28 mouse cellular contexts compared by ENCODE assay signal in the genomic region with DNA sequence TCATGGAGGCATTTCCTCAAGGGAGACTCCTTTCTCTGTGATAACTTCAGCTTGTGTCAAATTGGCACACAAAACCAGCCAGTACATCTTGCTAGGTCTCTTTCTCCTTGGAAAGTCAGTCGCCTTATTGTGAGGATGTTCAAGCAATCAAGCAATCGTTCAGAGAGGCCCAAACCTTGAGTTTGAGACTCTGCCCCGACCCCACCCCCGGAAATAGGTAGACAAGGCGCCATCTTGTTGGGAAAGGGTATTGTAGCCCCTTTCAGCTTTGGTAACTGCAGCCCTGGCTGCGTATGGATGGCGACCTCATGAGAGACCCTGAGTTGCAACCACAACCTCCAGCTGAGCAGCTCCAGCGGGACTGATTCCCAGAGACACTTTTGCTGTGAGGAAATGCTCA.
DNase-seq lines count a peak whose midpoint lies in the region; ATAC-seq and TF ChIP-seq lines count a peak whose summit lies in the region.
"Had no signal": no experiment of that assay in that cellular context is flagged by ENCODE, and none has a peak within 500 bp of the region (broad histone marks: within the 10 kb centered on the region; RNA-seq: fewer than 3 reads in every experiment).

No protein-coding gene starts in this region.

- no peak overlapping the region for H3K4me3 ChIP-seq in midbrain, embryonic 11.5 days (ENCODE audit: low read depth, low read length)
- no peak overlapping the region for H3K4me3 ChIP-seq in midbrain, embryonic 13.5 days (replicated peaks)
- peak overlapping the region; percentile 73 to 90 for H3K4me3 ChIP-seq in ES-E14 (ENCODE audit: insufficient read depth in 1 of 2, low read depth in 1 of 2, low read length in 2 of 2, poor library complexity in 1 of 2, severe bottlenecking in 1 of 2)
- H3K4me3 ChIP-seq in bone marrow macrophage, adult 2 months (ENCODE audit: insufficient read depth, low read length): no peak overlapping the region
- no peak overlapping the region for H3K4me3 ChIP-seq in midbrain, embryonic 14.5 days (replicated peaks; ENCODE audit: low read depth, low read length)
- H3K4me3 ChIP-seq: embryonic facial prominence, embryonic 12.5 days; embryonic facial prominence, embryonic 15.5 days; gastrocnemius, adult 2 months; heart, adult 2 months; heart, embryonic 10.5 days; heart, embryonic 13.5 days had no signal

- H3K36me3 ChIP-seq in midbrain, embryonic 11.5 days (ENCODE audit: control insufficient read depth, insufficient read depth, low read length): no peaks in the 10 kb centered on the region
- no peaks in the 10 kb centered on the region for H3K36me3 ChIP-seq in midbrain, embryonic 13.5 days
- H3K36me3 ChIP-seq in ES-E14 (ENCODE audit: control insufficient read depth, insufficient read depth, low read length, poor library complexity, severe bottlenecking): no peaks in the 10 kb centered on the region
- H3K36me3 ChIP-seq in midbrain, embryonic 14.5 days (ENCODE audit: control insufficient read depth, insufficient read depth, low read length): no peaks in the 10 kb centered on the region
- H3K36me3 ChIP-seq: embryonic facial prominence, embryonic 12.5 days; embryonic facial prominence, embryonic 15.5 days; heart, embryonic 10.5 days; heart, embryonic 13.5 days had no signal

- in situ Hi-C loops in ES-E14 (cut with MboI; ENCODE audit: low sequenced_read_pairs in 2 of 2, unreplicated experiment in 2 of 2): no loop called here

- no peak overlapping the region for H3K9ac ChIP-seq in midbrain, embryonic 11.5 days (ENCODE audit: low read length)
- no peak overlapping the region for H3K9ac ChIP-seq in midbrain, embryonic 13.5 days (replicated peaks)
- peak overlapping the region; percentile 85 for H3K9ac ChIP-seq in ES-E14 (ENCODE audit: insufficient read depth, low read depth, low read length, poor library complexity, severe bottlenecking)
- H3K9ac ChIP-seq in midbrain, embryonic 14.5 days (replicated peaks; ENCODE audit: low read length): no peak overlapping the region
- H3K9ac ChIP-seq: embryonic facial prominence, embryonic 12.5 days; embryonic facial prominence, embryonic 15.5 days; forebrain, postnatal 0 days; heart, embryonic 13.5 days; hindbrain, embryonic 14.5 days had no signal

- H3K4me1 ChIP-seq in midbrain, embryonic 11.5 days (ENCODE audit: control insufficient read depth, insufficient read depth, low read length): no peaks in the 10 kb centered on the region
- peaks cover 15% of the 10 kb centered on the region for H3K4me1 ChIP-seq in midbrain, embryonic 13.5 days (replicated peaks)
- H3K4me1 ChIP-seq in ES-E14 (ENCODE audit: control insufficient read depth in 2 of 2, insufficient read depth in 2 of 2, low read length in 2 of 2, poor library complexity in 1 of 2): peaks cover 10 to 11% of the 10 kb centered on the region in 2 experiments
- peaks cover 52% of the 10 kb centered on the region for H3K4me1 ChIP-seq in bone marrow macrophage, adult 2 months (ENCODE audit: control insufficient read depth, insufficient read depth, low read length)
- peaks cover 7% of the 10 kb centered on the region for H3K4me1 ChIP-seq in midbrain, embryonic 14.5 days (ENCODE audit: control insufficient read depth, insufficient read depth, low read length)

- no peak for TF ChIP-seq POLR2A in bone marrow macrophage, adult 2 months (IDR thresholded peaks at IDR 0.05; ENCODE audit: borderline replicate concordance, low read depth, low read length)

- H3K4me2 ChIP-seq in midbrain, embryonic 11.5 days: no peak overlapping the region
- no peak overlapping the region for H3K4me2 ChIP-seq in midbrain, embryonic 13.5 days (replicated peaks)
- no peak overlapping the region for H3K4me2 ChIP-seq in midbrain, embryonic 14.5 days (ENCODE audit: low read length)
- H3K4me2 ChIP-seq: embryonic facial prominence, embryonic 12.5 days; embryonic facial prominence, embryonic 15.5 days; heart, embryonic 13.5 days; hindbrain, embryonic 14.5 days had no signal

- H3K9me3 ChIP-seq in midbrain, embryonic 11.5 days (ENCODE audit: control insufficient read depth, low read length): no peaks in the 10 kb centered on the region; the same call in 1 of the 2 replicates
- H3K9me3 ChIP-seq in midbrain, embryonic 13.5 days: peaks cover 9% of the 10 kb centered on the region; the same call in 1 of the 2 replicates
- no peaks in the 10 kb centered on the region for H3K9me3 ChIP-seq in ES-E14 (ENCODE audit: control insufficient read depth, insufficient read depth, low read depth, low read length)
- peaks cover 3% of the 10 kb centered on the region; the same call in 1 of the 2 replicates for H3K9me3 ChIP-seq in midbrain, embryonic 14.5 days (ENCODE audit: control insufficient read depth, low read length)
- H3K9me3 ChIP-seq: embryonic facial prominence, embryonic 15.5 days had no signal

- intact Hi-C loops in gastrocnemius, postnatal 36 days (cut with DNase I): no loop called here

- no peak for TF ChIP-seq CTCF in bone marrow macrophage, adult 2 months (IDR thresholded peaks at IDR 0.05; ENCODE audit: low read depth, low read length)

- no peak for ATAC-seq in midbrain, embryonic 11.5 days (ENCODE audit: low FRiP score)
- ATAC-seq in midbrain, embryonic 13.5 days: no peak
- ATAC-seq in midbrain, embryonic 14.5 days (ENCODE audit: low FRiP score, low TSS enrichment): no peak
- ATAC-seq: activated CD4-positive, CD25-positive, alpha-beta regulatory T cell, adult 4 months; forebrain, embryonic 14.5 days; forebrain, postnatal 0 days; hindbrain, postnatal 0 days; inflammation-experienced regulatory T-cells, adult 6 months; intestine, embryonic 16.5 days had no signal

- peak; percentile 70 for DNase-seq in midbrain, embryonic 11.5 days (ENCODE audit: low spot score, missing footprints)
- no peak for DNase-seq in ES-E14 (ENCODE audit: low read depth, low spot score)
- no peak for DNase-seq in midbrain, embryonic 14.5 days
- no peak for DNase-seq in gastrocnemius, postnatal 36 days
- DNase-seq: adrenal gland, postnatal 10 days; adrenal gland, postnatal 36 days; cerebellum, adult 11 months; cerebellum, adult 2 months; cerebellum, adult 9-11 months; cerebellum, postnatal 25 days; forebrain, postnatal 0 days; gastrocnemius, adult 2 months; gastrocnemius, postnatal 25 days; heart, adult 2 months; heart, postnatal 14 days; heart, postnatal 4 days had no signal

- no peak overlapping the region for H3K27ac ChIP-seq in midbrain, embryonic 11.5 days (ENCODE audit: low read depth, low read length)
- no peak overlapping the region for H3K27ac ChIP-seq in midbrain, embryonic 13.5 days
- peak overlapping the region; percentile 82 for H3K27ac ChIP-seq in ES-E14 (ENCODE audit: insufficient read depth, low read depth, low read length, poor library complexity, severe bottlenecking)
- H3K27ac ChIP-seq in bone marrow macrophage, adult 2 months (ENCODE audit: insufficient read depth, low read depth, low read length): peak overlapping the region; percentile 72
- H3K27ac ChIP-seq in midbrain, embryonic 14.5 days (replicated peaks; ENCODE audit: low read depth, low read length): no peak overlapping the region
- H3K27ac ChIP-seq: embryonic facial prominence, embryonic 12.5 days; embryonic facial prominence, embryonic 15.5 days; gastrocnemius, adult 2 months; heart, adult 2 months; heart, embryonic 10.5 days; heart, embryonic 13.5 days; hindbrain, embryonic 14.5 days; hindbrain, postnatal 0 days had no signal

- WGBS in midbrain, embryonic 11.5 days: 86% methylated on average over 8 of the region's 8 CpGs
- WGBS in midbrain, embryonic 13.5 days: 89% methylated on average over 8 of the region's 8 CpGs
- WGBS in midbrain, embryonic 14.5 days: 84% methylated on average over 8 of the region's 8 CpGs

- H3K27me3 ChIP-seq in midbrain, embryonic 11.5 days (ENCODE audit: control insufficient read depth, insufficient read depth, low read length): 0 out of 2 replicates have a peak, but pooled peaks cover 2% of the 10 kb centered on the region
- H3K27me3 ChIP-seq in midbrain, embryonic 13.5 days: no peaks in the 10 kb centered on the region
- H3K27me3 ChIP-seq in midbrain, embryonic 14.5 days (ENCODE audit: control insufficient read depth, insufficient read depth, low read length): no peaks in the 10 kb centered on the region
- H3K27me3 ChIP-seq: embryonic facial prominence, embryonic 12.5 days; embryonic facial prominence, embryonic 15.5 days; heart, embryonic 13.5 days had no signal

TF ChIP-seq in ES-E14, 5 proteins besides CTCF, POLR2A, EP300 and RAD21:
- TF ChIP-seq MAFK (IDR thresholded peaks at IDR 0.05; ENCODE audit: insufficient read depth, low read depth, low read length) (no peak), HCFC1 (IDR thresholded peaks at IDR 0.05; ENCODE audit: borderline replicate concordance, insufficient read depth, low read length) (no peak), ZNF384 (IDR thresholded peaks at IDR 0.05; ENCODE audit: low read depth, low read length) (no peak), CHD2 (IDR thresholded peaks at IDR 0.05; ENCODE audit: low read depth, low read length) (no peak)

Comparison
In these comparisons a context has a peak if more than half of its experiments do, and no peak if none do; other contexts are left out.
1. H3K27ac ChIP-seq: peak in ES-E14 (single experiment) and bone marrow macrophage, adult 2 months (single experiment); none in midbrain, embryonic 11.5 days (single experiment), midbrain, embryonic 13.5 days (single experiment) and midbrain, embryonic 14.5 days (single experiment).
2. H3K4me3 ChIP-seq: peak in ES-E14 (2 of 2); none in midbrain, embryonic 11.5 days (single experiment), midbrain, embryonic 13.5 days (single experiment), bone marrow macrophage, adult 2 months (single experiment) and midbrain, embryonic 14.5 days (single experiment).